Mouse (Mus musculus) gastrocnemius, postnatal 36 days (tissue): ENCODE results near the gene Dph1. TPM values are rescaled to one million over a fixed set of nuclear protein-coding genes. Genes with fewer than 3 reads are reported as not detected.

Experiments
- DNase-seq, 2 experiments: peaks; one replicate each; pipeline ENCODE4 v3.0.0; 2022
- intact Hi-C: fragments of 180-260 bp; cut with DNase I; formaldehyde crosslinking; loops from one replicate; pipeline ENCODE4 v1.15.1; 2025
- total RNA-seq, 2 experiments: library from RNA; stranded (reverse); gene quantifications; 2 replicates each; pipeline ENCODE4 v1.2.3; 2021

Dph1 gene
- total RNA-seq, 2 experiments from 2014 or later: 4.9 to 5.2 TPM

GRCm38 (mm10) chr11:75206347-75206746 is 15.3 kb upstream of the Dph1 start:
- DNase-seq: no peak
- intact Hi-C loops: no loop called here

- intact Hi-C loops: no loop called here
- no peak for DNase-seq
These were observed 13.4 kb upstream of the Dph1 start for GRCm38 (mm10) chr11:75204472-75204871.

GRCm38 (mm10) chr11:75203926-75204325 is 12.9 kb upstream of the Dph1 start:
- DNase-seq: no peak
- intact Hi-C loops: no loop called here

GRCm38 (mm10) chr11:75201721-75202120 is 10.7 kb upstream of the Dph1 start:
- intact Hi-C loops: no loop called here

GRCm38 (mm10) chr11:75200935-75201334 is 9.9 kb upstream of the Dph1 start:
- DNase-seq: no peak
- intact Hi-C loops: no loop called here

More at GRCm38 (mm10) chr11:75201721-75202120, 10.7 kb upstream of the Dph1 start:
- DNase-seq: no peak

- intact Hi-C loops: no loop called here
- DNase-seq: no peak
These were observed 8.9 kb upstream of the Dph1 start for GRCm38 (mm10) chr11:75199951-75200350.

- intact Hi-C loops: no loop called here
These were observed 7.8 kb upstream of the Dph1 start for GRCm38 (mm10) chr11:75198792-75199191.

GRCm38 (mm10) chr11:75197956-75198355 is 6.9 kb upstream of the Dph1 start:
- intact Hi-C loops: no loop called here
- DNase-seq: no peak

More at GRCm38 (mm10) chr11:75198792-75199191, 7.8 kb upstream of the Dph1 start:
- no peak for DNase-seq

GRCm38 (mm10) chr11:75196131-75196530 is 5.1 kb upstream of the Dph1 start:
- intact Hi-C loops: no loop called here
- no peak for DNase-seq

GRCm38 (mm10) chr11:75194850-75195461 is 3.9 kb upstream of the Dph1 start:
- DNase-seq: no peak
- intact Hi-C loops: no loop called here

- DNase-seq: no peak
- intact Hi-C loops: no loop called here
These were observed 3.2 kb upstream of the Dph1 start for GRCm38 (mm10) chr11:75194121-75194849.

- peak; percentile 45 to 48 for DNase-seq
- intact Hi-C loops: loop anchor here (1.0 to 2.0 kb wide), 2 partner anchors 37 to 98 kb away; no protein-coding TSS in a partner anchor
These were observed 2.4 kb upstream of the Dph1 start, which contains the start of gene Rtn4rl1 for GRCm38 (mm10) chr11:75193256-75194071. Gene Rtn4rl1, plus strand, starts transcription at chr11:75193783.

GRCm38 (mm10) chr11:75192336-75193214 is 1.5 kb upstream of the Dph1 start:
- intact Hi-C loops: loop anchor here (1.0 to 2.0 kb wide), 2 partner anchors 38 to 99 kb away; no protein-coding TSS in a partner anchor
- peak; percentile 75 to 77 for DNase-seq

- DNase-seq: no peak
- intact Hi-C loops: loop anchor here (2.0 kb wide), 1 partner anchor 39 kb away; no protein-coding TSS in a partner anchor
These were observed 800 bp upstream of the Dph1 start for GRCm38 (mm10) chr11:75191841-75192240.

GRCm38 (mm10) chr11:75190371-75190724 is 693 bp downstream of the Dph1 start:
- DNase-seq: peak; percentile 59 to 69
- intact Hi-C loops: no loop called here

GRCm38 (mm10) chr11:75189713-75190370 is 1.2 kb downstream of the Dph1 start:
- intact Hi-C loops: no loop called here
- no peak for DNase-seq

GRCm38 (mm10) chr11:75184986-75185385 is 6.1 kb downstream of the Dph1 start:
- DNase-seq: no peak
- intact Hi-C loops: loop anchor here (5.0 kb wide), 1 partner anchor 212 kb away; no protein-coding TSS in a partner anchor

GRCm38 (mm10) chr11:75184573-75184972 is 6.5 kb downstream of the Dph1 start:
- intact Hi-C loops: loop anchor here (5.0 kb wide), 1 partner anchor 213 kb away; no protein-coding TSS in a partner anchor
- DNase-seq: no peak

GRCm38 (mm10) chr11:75183917-75184570 is 7.0 kb downstream of the Dph1 start:
- intact Hi-C loops: loop anchor here (5.0 kb wide), 1 partner anchor 213 kb away; no protein-coding TSS in a partner anchor
- no peak for DNase-seq
